Mouse (Mus musculus) intestine, embryonic 16.5 days (tissue): ENCODE results near the gene Carmil1. TPM values are rescaled to one million over a fixed set of nuclear protein-coding genes. Genes with fewer than 3 reads are reported as not detected.

Experiments used
- ATAC-seq: fragments of 200-750 bp; cut with Nextera tagmentation; 2 replicates; pipeline ENCODE4 v1.8.0; 2017; ENCODE audit warnings: moderate TSS enrichment, moderate library complexity
- H3K27ac ChIP-seq: fragments of 300-500 bp; sonication (generic); 2 replicates; pipeline ENCODE4 v1.5.1; 2014; ENCODE audit warnings: mild to moderate bottlenecking, low read length
- H3K27me3 ChIP-seq: fragments of 300-500 bp; sonication (generic); replicated peaks from 2 replicates; pipeline ENCODE4 v1.6.1; 2014; ENCODE audit warnings: low read length, control low read depth, mixed read lengths; ENCODE audit not compliant: control insufficient read depth, insufficient read depth
- H3K36me3 ChIP-seq: fragments of 300-500 bp; sonication (generic); 2 replicates; pipeline ENCODE4 v1.6.1; 2014; ENCODE audit warnings: low read length, control low read depth; ENCODE audit not compliant: control insufficient read depth, insufficient read depth
- H3K4me1 ChIP-seq: fragments of 300-500 bp; sonication (generic); 2 replicates; pipeline ENCODE4 v1.6.1; 2014; ENCODE audit warnings: low read length, control low read depth, mixed read lengths; ENCODE audit not compliant: control insufficient read depth, insufficient read depth
- H3K4me2 ChIP-seq: fragments of 300-500 bp; sonication (generic); 2 replicates; pipeline ENCODE4 v1.6.1; 2014; ENCODE audit warnings: low read depth, low read length, control low read depth
- H3K4me3 ChIP-seq: fragments of 300-500 bp; sonication (generic); 2 replicates; pipeline ENCODE4 v1.5.1; 2014; ENCODE audit warnings: mild to moderate bottlenecking, low read length
- H3K9ac ChIP-seq: fragments of 300-500 bp; sonication (generic); 2 replicates; pipeline ENCODE4 v1.6.1; 2014; ENCODE audit warnings: low read depth, low read length
- H3K9me3 ChIP-seq: fragments of 300-500 bp; sonication (generic); 2 replicates; pipeline ENCODE4 v1.6.1; 2016; ENCODE audit warnings: low read length, control low read depth; ENCODE audit not compliant: control insufficient read depth
- WGBS: fragments of 180-500 bp; shearing (Covaris S2); extraction: QIAGEN DNeasy Blood & Tissue Kit; methylation state at CpG from one replicate; pipeline ENCODE4 v1.1.7; 2014; 5-methylcytosine and 5-hydroxymethylcytosine counted together
- polyA plus RNA-seq: library from polyadenylated mRNA; unstranded; fragments of >200 nt; fragmentation: Nextera tagmentation; extraction: Ambion mirVana; gene quantifications from 2 replicates; pipeline ENCODE4 v1.2.1, GENCODE M21; 2015

The Carmil1 gene
- polyA plus RNA-seq, 1 experiment from 2014 or later, result 33.1 TPM

GRCm38 (mm10) chr13:24037502-24037901 lies 243.1 kb downstream of the Carmil1 start:
- Histone ChIP-seq H3K9me3 (no peaks in the 10 kb centered on the region), H3K36me3 (0 out of 2 replicates have a peak, but pooled peaks cover 4% of the 10 kb centered on the region), H3K4me2 (no peak overlapping the region), H3K27me3 (no peaks in the 10 kb centered on the region), H3K27ac (no peak overlapping the region), H3K9ac (no peak overlapping the region), H3K4me1 (no peaks in the 10 kb centered on the region), H3K4me3 (no peak overlapping the region)
- no peak for ATAC-seq
- 84% methylated on average over 3 of the region's 3 CpGs for WGBS

DNA sequence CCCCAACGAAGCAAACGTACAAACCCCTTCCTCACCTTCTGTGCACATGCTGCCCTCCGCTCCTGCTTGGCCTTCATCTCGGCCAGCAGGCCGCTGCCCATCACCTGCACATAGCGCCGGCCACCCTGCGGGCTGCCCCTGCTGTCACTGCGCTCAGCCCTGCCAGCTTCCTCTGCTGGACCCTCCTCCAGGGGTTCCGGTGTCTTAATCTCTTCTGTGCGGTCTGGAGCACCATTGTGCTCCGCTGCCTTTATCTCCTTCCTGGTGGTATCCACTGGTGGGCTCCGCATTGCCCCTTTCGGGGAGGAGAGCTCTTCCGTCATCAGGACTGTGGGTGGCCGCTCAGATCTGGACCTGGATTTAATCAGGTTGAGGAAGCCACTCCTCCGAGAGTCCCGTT lies 244.4 kb downstream of the Carmil1 start:
- 85% methylated on average over 18 of the region's 18 CpGs for WGBS
- H3K4me3 ChIP-seq, result no peak overlapping the region

GRCm38 (mm10) chr13:24027191-24028170 lies 253.1 kb downstream of the Carmil1 start:
- no peak overlapping the region for H3K4me3 ChIP-seq
- 68% methylated on average over 5 of the region's 5 CpGs for WGBS
- no peak for ATAC-seq
- no peak overlapping the region for H3K9ac ChIP-seq
- H3K36me3 ChIP-seq, result no peaks in the 10 kb centered on the region
- no peak overlapping the region for H3K27ac ChIP-seq
- no peaks in the 10 kb centered on the region for H3K27me3 ChIP-seq
- H3K9me3 ChIP-seq, result no peaks in the 10 kb centered on the region
- H3K4me2 ChIP-seq, result no peak overlapping the region
- no peaks in the 10 kb centered on the region for H3K4me1 ChIP-seq

More for the DNA sequence above, 244.4 kb downstream of the Carmil1 start:
- Histone ChIP-seq H3K27me3 (no peaks in the 10 kb centered on the region), H3K4me1 (no peaks in the 10 kb centered on the region), H3K36me3 (0 out of 2 replicates have a peak, but pooled peaks cover 2% of the 10 kb centered on the region), H3K9ac (no peak overlapping the region), H3K4me2 (no peak overlapping the region), H3K9me3 (no peaks in the 10 kb centered on the region), H3K27ac (no peak overlapping the region)
- ATAC-seq, result no peak

DNA sequence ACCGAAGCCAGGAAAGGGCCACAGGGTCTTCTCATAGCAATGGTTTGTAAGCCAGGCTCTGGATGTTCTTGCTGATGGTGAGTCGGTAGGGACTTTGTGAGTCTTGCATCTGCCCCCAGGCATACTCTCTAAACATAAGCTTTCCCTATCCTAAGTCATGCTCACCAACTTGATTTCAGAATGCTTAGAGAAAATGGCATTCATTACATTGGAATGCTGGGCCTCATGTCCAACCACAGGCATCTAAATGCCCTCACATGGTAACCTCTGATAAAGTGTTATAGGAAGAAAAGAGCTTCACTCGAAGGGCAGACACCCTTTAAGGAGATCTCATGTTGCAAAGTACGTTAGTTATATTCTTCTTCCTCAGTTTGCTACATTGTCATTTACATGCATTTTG lies 262.1 kb downstream of the Carmil1 start:
- no peak overlapping the region for H3K4me3 ChIP-seq
- H3K4me1 ChIP-seq, result no peaks in the 10 kb centered on the region
- H3K27ac ChIP-seq, result no peak overlapping the region
- no peaks in the 10 kb centered on the region for H3K36me3 ChIP-seq
- 88% methylated on average over 4 of the region's 4 CpGs for WGBS
- no peaks in the 10 kb centered on the region for H3K27me3 ChIP-seq
- H3K4me2 ChIP-seq, result no peak overlapping the region
- H3K9ac ChIP-seq, result no peak overlapping the region
- ATAC-seq, result no peak
- no peaks in the 10 kb centered on the region for H3K9me3 ChIP-seq

DNA sequence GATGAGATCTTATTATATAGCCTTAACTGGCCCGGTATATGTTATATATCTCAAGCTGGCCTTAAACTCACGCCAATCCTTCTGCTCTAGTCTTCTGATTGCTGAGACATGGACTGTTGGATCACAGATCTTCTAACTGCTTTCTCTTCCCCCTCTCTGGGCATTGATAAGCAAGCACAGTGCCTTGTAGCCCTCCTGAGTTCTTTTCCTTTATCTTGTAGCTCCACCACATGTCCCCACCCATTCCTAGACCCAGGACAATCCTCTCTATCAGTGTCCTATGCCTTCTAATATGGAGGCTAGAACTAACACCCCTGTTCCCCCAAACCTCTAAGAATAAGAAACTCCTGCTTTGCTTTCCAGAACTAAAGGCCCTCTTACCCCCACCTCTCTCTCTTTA lies 275.1 kb downstream of the Carmil1 start:
- H3K4me2 ChIP-seq, result no peak overlapping the region
- H3K36me3 ChIP-seq, result no peaks in the 10 kb centered on the region
- H3K9me3 ChIP-seq, result no peaks in the 10 kb centered on the region
- no peaks in the 10 kb centered on the region for H3K27me3 ChIP-seq
- no peak overlapping the region for H3K4me3 ChIP-seq
- H3K4me1 ChIP-seq, result no peaks in the 10 kb centered on the region
- H3K27ac ChIP-seq, result no peak overlapping the region
- no peak for ATAC-seq
- H3K9ac ChIP-seq, result no peak overlapping the region
- WGBS, result 89% methylated on average over 2 of the region's 2 CpGs

DNA sequence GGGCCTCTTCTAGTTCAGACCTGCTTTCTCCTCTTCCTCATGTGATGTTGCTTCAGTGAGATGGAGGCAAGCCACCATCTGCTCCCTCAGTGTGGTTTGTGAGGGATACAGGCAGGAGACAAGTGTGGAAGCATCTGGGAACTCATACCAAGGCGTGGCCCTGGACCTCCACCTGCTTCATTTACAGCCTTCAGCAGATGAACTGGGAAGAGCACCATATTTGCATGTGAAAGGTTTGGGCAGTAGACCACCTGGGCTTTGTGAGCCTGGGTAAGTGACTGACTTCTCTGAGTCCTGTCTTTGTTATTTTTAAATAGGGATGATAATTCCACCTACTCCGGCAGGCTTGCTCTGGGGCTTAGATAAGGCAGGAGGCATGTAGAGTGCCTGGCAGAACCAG lies 278.8 kb downstream of the Carmil1 start:
- 67% methylated on average over 2 of the region's 2 CpGs for WGBS
- no peak overlapping the region for H3K27ac ChIP-seq
- no peak for ATAC-seq
- H3K4me3 ChIP-seq, result no peak overlapping the region
- H3K36me3 ChIP-seq, result no peaks in the 10 kb centered on the region
- no peaks in the 10 kb centered on the region for H3K27me3 ChIP-seq
- no peak overlapping the region for H3K9ac ChIP-seq
- no peaks in the 10 kb centered on the region for H3K9me3 ChIP-seq
- H3K4me1 ChIP-seq, result no peaks in the 10 kb centered on the region
- H3K4me2 ChIP-seq, result no peak overlapping the region

DNA sequence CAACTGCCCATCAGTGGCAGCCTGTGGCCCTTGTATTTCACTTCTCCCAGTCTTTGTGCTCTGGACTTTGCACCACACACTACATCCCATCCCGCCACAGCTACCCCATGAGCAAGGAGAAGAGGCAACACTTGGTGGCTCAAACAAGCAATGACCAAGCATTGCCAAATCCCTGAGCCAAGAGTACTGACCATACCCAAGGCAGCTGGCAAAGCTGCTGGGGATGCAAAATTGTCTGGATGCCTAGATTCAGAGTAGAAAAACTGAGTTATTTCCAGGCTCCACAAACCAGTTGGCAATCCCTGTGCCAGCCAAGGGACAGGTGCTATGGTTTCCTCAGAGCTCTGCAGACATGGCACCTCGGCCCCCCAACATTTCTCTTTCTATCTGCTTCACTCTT lies 279.5 kb downstream of the Carmil1 start:
- Histone ChIP-seq H3K27ac (no peak overlapping the region), H3K36me3 (no peaks in the 10 kb centered on the region), H3K4me1 (no peaks in the 10 kb centered on the region), H3K9ac (no peak overlapping the region), H3K4me3 (no peak overlapping the region), H3K4me2 (no peak overlapping the region), H3K27me3 (no peaks in the 10 kb centered on the region), H3K9me3 (no peaks in the 10 kb centered on the region)
- no peak for ATAC-seq
- 78% methylated on average over 2 of the region's 2 CpGs for WGBS

- Histone ChIP-seq H3K27me3 (no peaks in the 10 kb centered on the region; the same call in 1 of the 2 replicates), H3K4me2 (no peak overlapping the region), H3K4me1 (no peaks in the 10 kb centered on the region), H3K9me3 (no peaks in the 10 kb centered on the region), H3K9ac (no peak overlapping the region), H3K27ac (no peak overlapping the region), H3K36me3 (no peaks in the 10 kb centered on the region), H3K4me3 (no peak overlapping the region)
- 76% methylated on average over 2 of the region's 2 CpGs for WGBS
- ATAC-seq, result no peak
Measured at GRCm38 (mm10) chr13:23998826-23999225, 281.8 kb downstream of the Carmil1 start.

GRCm38 (mm10) chr13:23994756-23995155 lies 285.8 kb downstream of the Carmil1 start:
- no peak overlapping the region for H3K27ac ChIP-seq
- H3K9me3 ChIP-seq, result no peaks in the 10 kb centered on the region
- H3K4me2 ChIP-seq, result no peak overlapping the region
- no peak overlapping the region for H3K9ac ChIP-seq
- H3K27me3 ChIP-seq, result peaks cover 3% of the 10 kb centered on the region; the same call in 1 of the 2 replicates
- H3K4me1 ChIP-seq, result no peaks in the 10 kb centered on the region
- no peaks in the 10 kb centered on the region for H3K36me3 ChIP-seq
- 72% methylated on average over 3 of the region's 3 CpGs for WGBS
- ATAC-seq, result no peak
- H3K4me3 ChIP-seq, result no peak overlapping the region
